Mouse (Mus musculus) inflammation-experienced regulatory T-cells (primary cell): ENCODE data around the gene E030030I06Rik. TPM values are rescaled to one million over a fixed set of nuclear protein-coding genes. Genes with fewer than 3 reads are reported as not detected.

Experiments used
- polyA plus RNA-seq, 2 experiments: library from polyadenylated mRNA; unstranded; fragments of 100-300 nt; shearing (Covaris generic); gene quantifications; one replicate each; pipeline ENCODE4 v1.2.1; 2017

The E030030I06Rik gene
- polyA plus RNA-seq: 10 to 100 TPM; 17.7 to 20.2 TPM

GRCm38 (mm10) chr10:22149073-22149690 lies at the start of gene E030030I06Rik:
E030030I06Rik (minus strand) TSS chr10:22149270.

GRCm38 (mm10) chr10:22158310-22158999 lies 9.4 kb upstream of the E030030I06Rik start, which contains the start of the genes Raet1e and H60b:
Raet1e (plus strand) TSS chr10:22158569.
H60b (plus strand) TSS chr10:22158586.

GRCm38 (mm10) chr10:22067979-22068378 lies 81.1 kb downstream of the E030030I06Rik start, which contains the start of gene 4930444G20Rik:
4930444G20Rik (minus strand) TSS chr10:22068079.

Other genes with a start within 250 kb of the E030030I06Rik start
- under 1 TPM in 1 of 2 experiments, not detected in 1; 0.28 TPM for gene 4930444G20Rik, start 81.2 kb downstream of the E030030I06Rik start, polyA plus RNA-seq
- gene Raet1e, start 9.3 kb upstream of the E030030I06Rik start, polyA plus RNA-seq: under 1 TPM; 0.42 to 0.49 TPM
- 1 to 10 TPM; 1.7 to 5.9 TPM for gene H60b, start 9.3 kb upstream of the E030030I06Rik start, polyA plus RNA-seq
- gene Raet1d, start 211.3 kb upstream of the E030030I06Rik start, polyA plus RNA-seq: under 1 TPM in 1 of 2 experiments, not detected in 1; 0.17 TPM